Mouse (Mus musculus): Measurements from ENCODE around the gene Shkbp1. TPM values are rescaled to one million over a fixed set of nuclear protein-coding genes. Genes with fewer than 3 reads are reported as not detected.
A peak's percentile ranks its signal among the peaks of the same experiment; 100 is the strongest.

Shkbp1 gene
- polyA plus RNA-seq, 1 experiment from 2014 or later = 26.5 TPM

- Histone ChIP-seq H3K9me3 (ENCODE audit: control insufficient read depth, low read length) (no peaks in the 10 kb centered on the region), H3K4me1 (ENCODE audit: control insufficient read depth, insufficient read depth, low read length) (peaks cover 11% of the 10 kb centered on the region), H3K36me3 (ENCODE audit: control insufficient read depth, insufficient read depth, low read length) (0 out of 2 replicates have a peak, but pooled peaks cover 3% of the 10 kb centered on the region), H3K27me3 (replicated peaks; ENCODE audit: control insufficient read depth, insufficient read depth, low read length) (peaks cover 3% of the 10 kb centered on the region; the same call in 1 of the 2 replicates), H3K9ac (ENCODE audit: low read depth, low read length) (no peak overlapping the region), H3K4me2 (ENCODE audit: low read depth, low read length) (no peak overlapping the region), H3K27ac (replicated peaks; ENCODE audit: low read depth, low read length) (no peak overlapping the region), H3K4me3 (ENCODE audit: low read depth, low read length) (no peak overlapping the region)
- DNase-seq (ENCODE audit: low spot score) (no peak), ATAC-seq (ENCODE audit: low read depth) (no peak)
- WGBS = 77% methylated on average over 24 of the region's 24 CpGs
These were observed 49.4 kb downstream of the Shkbp1 start for GRCm38 (mm10) chr7:27306161-27307160.

- Histone ChIP-seq H3K4me2 (ENCODE audit: low read depth, low read length) (no peak overlapping the region), H3K9ac (ENCODE audit: low read depth, low read length) (no peak overlapping the region), H3K27ac (replicated peaks; ENCODE audit: low read depth, low read length) (no peak overlapping the region), H3K4me1 (ENCODE audit: control insufficient read depth, insufficient read depth, low read length) (peaks cover 7% of the 10 kb centered on the region), H3K27me3 (replicated peaks; ENCODE audit: control insufficient read depth, insufficient read depth, low read length) (peaks cover 3% of the 10 kb centered on the region; the same call in 1 of the 2 replicates), H3K9me3 (ENCODE audit: control insufficient read depth, low read length) (no peaks in the 10 kb centered on the region), H3K4me3 (ENCODE audit: low read depth, low read length) (no peak overlapping the region), H3K36me3 (ENCODE audit: control insufficient read depth, insufficient read depth, low read length) (0 out of 2 replicates have a peak, but pooled peaks cover 3% of the 10 kb centered on the region)
- 87% methylated on average over 17 of the region's 17 CpGs for WGBS
- DNase-seq (ENCODE audit: low spot score) = no peak
- no peak for ATAC-seq (ENCODE audit: low read depth)
These were observed 50.6 kb downstream of the Shkbp1 start for GRCm38 (mm10) chr7:27305091-27305730.

GRCm38 (mm10) chr7:27302172-27302571 is 53.6 kb downstream of the Shkbp1 start:
- ATAC-seq (ENCODE audit: low read depth) = peak; percentile 9; the same call in 1 of the 2 replicates
- H3K4me1 ChIP-seq (ENCODE audit: control insufficient read depth, insufficient read depth, low read length) = peaks cover 3% of the 10 kb centered on the region; the same call in 1 of the 2 replicates
- 0 out of 2 replicates have a peak, but pooled peaks cover 3% of the 10 kb centered on the region for H3K36me3 ChIP-seq (ENCODE audit: control insufficient read depth, insufficient read depth, low read length)
- no peaks in the 10 kb centered on the region for H3K9me3 ChIP-seq (ENCODE audit: control insufficient read depth, low read length)
- 12% methylated on average over 11 of the region's 11 CpGs for WGBS
- H3K27me3 ChIP-seq (replicated peaks; ENCODE audit: control insufficient read depth, insufficient read depth, low read length) = 0 out of 2 replicates have a peak, but pooled peaks cover 3% of the 10 kb centered on the region
- H3K4me2 ChIP-seq (ENCODE audit: low read depth, low read length) = no peak overlapping the region
- no peak overlapping the region for H3K4me3 ChIP-seq (ENCODE audit: low read depth, low read length)
- no peak overlapping the region for H3K27ac ChIP-seq (replicated peaks; ENCODE audit: low read depth, low read length)
- H3K9ac ChIP-seq (ENCODE audit: low read depth, low read length) = no peak overlapping the region
- peak; percentile 66 for DNase-seq (ENCODE audit: low spot score)

- H3K27ac ChIP-seq (replicated peaks; ENCODE audit: low read depth, low read length) = no peak overlapping the region
- H3K4me2 ChIP-seq (ENCODE audit: low read depth, low read length) = no peak overlapping the region
- H3K9me3 ChIP-seq (ENCODE audit: control insufficient read depth, low read length) = no peaks in the 10 kb centered on the region
- no peak overlapping the region for H3K4me3 ChIP-seq (ENCODE audit: low read depth, low read length)
- H3K36me3 ChIP-seq (ENCODE audit: control insufficient read depth, insufficient read depth, low read length) = no peaks in the 10 kb centered on the region
- no peak for DNase-seq (ENCODE audit: low spot score)
- H3K4me1 ChIP-seq (ENCODE audit: control insufficient read depth, insufficient read depth, low read length) = peaks cover 3% of the 10 kb centered on the region; the same call in 1 of the 2 replicates
- 0 out of 2 replicates have a peak, but pooled peaks cover 3% of the 10 kb centered on the region for H3K27me3 ChIP-seq (replicated peaks; ENCODE audit: control insufficient read depth, insufficient read depth, low read length)
- 78% methylated on average over 5 of the region's 5 CpGs for WGBS
- ATAC-seq (ENCODE audit: low read depth) = no peak
- no peak overlapping the region for H3K9ac ChIP-seq (ENCODE audit: low read depth, low read length)
These were observed 55.0 kb downstream of the Shkbp1 start for GRCm38 (mm10) chr7:27300801-27301200.

DNA sequence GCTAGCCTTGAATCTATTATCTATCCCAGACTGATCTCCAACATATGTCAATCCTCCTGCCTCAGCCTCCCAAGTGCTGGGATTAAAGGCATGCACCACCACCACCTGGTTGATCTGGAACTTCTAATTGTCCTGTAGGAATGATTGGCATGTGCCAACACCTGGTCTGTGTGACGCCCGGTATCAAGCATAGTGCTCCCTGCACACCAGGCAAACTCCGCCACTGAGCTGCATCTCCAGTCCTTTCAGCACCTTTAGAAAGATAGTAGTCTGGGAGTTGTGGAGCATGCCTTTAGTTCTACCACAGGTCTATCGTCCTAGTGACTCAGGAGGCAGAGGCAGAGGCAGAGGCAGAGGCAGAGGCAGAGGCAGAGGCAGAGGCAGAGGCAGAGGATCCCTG is 55.5 kb downstream of the Shkbp1 start:
- no peak overlapping the region for H3K4me3 ChIP-seq (ENCODE audit: low read depth, low read length)
- 0 out of 2 replicates have a peak, but pooled peaks cover 3% of the 10 kb centered on the region for H3K27me3 ChIP-seq (replicated peaks; ENCODE audit: control insufficient read depth, insufficient read depth, low read length)
- ATAC-seq (ENCODE audit: low read depth) (no peak), DNase-seq (ENCODE audit: low spot score) (no peak)
- H3K4me1 ChIP-seq (ENCODE audit: control insufficient read depth, insufficient read depth, low read length) = peaks cover 3% of the 10 kb centered on the region; the same call in 1 of the 2 replicates
- no peaks in the 10 kb centered on the region for H3K9me3 ChIP-seq (ENCODE audit: control insufficient read depth, low read length)
- H3K9ac ChIP-seq (ENCODE audit: low read depth, low read length) = no peak overlapping the region
- 82% methylated on average over 4 of the region's 4 CpGs for WGBS
- no peak overlapping the region for H3K27ac ChIP-seq (replicated peaks; ENCODE audit: low read depth, low read length)
- no peaks in the 10 kb centered on the region for H3K36me3 ChIP-seq (ENCODE audit: control insufficient read depth, insufficient read depth, low read length)
- no peak overlapping the region for H3K4me2 ChIP-seq (ENCODE audit: low read depth, low read length)

- peaks cover 3% of the 10 kb centered on the region; the same call in 1 of the 2 replicates for H3K4me1 ChIP-seq (ENCODE audit: control insufficient read depth, insufficient read depth, low read length)
- DNase-seq (ENCODE audit: low spot score) (no peak), ATAC-seq (ENCODE audit: low read depth) (no peak)
- no peaks in the 10 kb centered on the region for H3K9me3 ChIP-seq (ENCODE audit: control insufficient read depth, low read length)
- H3K9ac ChIP-seq (ENCODE audit: low read depth, low read length) = no peak overlapping the region
- H3K27me3 ChIP-seq (replicated peaks; ENCODE audit: control insufficient read depth, insufficient read depth, low read length) = 0 out of 2 replicates have a peak, but pooled peaks cover 3% of the 10 kb centered on the region
- no peak overlapping the region for H3K27ac ChIP-seq (replicated peaks; ENCODE audit: low read depth, low read length)
- no peak overlapping the region for H3K4me3 ChIP-seq (ENCODE audit: low read depth, low read length)
- 81% methylated on average over 6 of the region's 6 CpGs for WGBS
- H3K4me2 ChIP-seq (ENCODE audit: low read depth, low read length) = no peak overlapping the region
- H3K36me3 ChIP-seq (ENCODE audit: control insufficient read depth, insufficient read depth, low read length) = no peaks in the 10 kb centered on the region
These were observed 57.0 kb downstream of the Shkbp1 start for GRCm38 (mm10) chr7:27298816-27299215.

DNA sequence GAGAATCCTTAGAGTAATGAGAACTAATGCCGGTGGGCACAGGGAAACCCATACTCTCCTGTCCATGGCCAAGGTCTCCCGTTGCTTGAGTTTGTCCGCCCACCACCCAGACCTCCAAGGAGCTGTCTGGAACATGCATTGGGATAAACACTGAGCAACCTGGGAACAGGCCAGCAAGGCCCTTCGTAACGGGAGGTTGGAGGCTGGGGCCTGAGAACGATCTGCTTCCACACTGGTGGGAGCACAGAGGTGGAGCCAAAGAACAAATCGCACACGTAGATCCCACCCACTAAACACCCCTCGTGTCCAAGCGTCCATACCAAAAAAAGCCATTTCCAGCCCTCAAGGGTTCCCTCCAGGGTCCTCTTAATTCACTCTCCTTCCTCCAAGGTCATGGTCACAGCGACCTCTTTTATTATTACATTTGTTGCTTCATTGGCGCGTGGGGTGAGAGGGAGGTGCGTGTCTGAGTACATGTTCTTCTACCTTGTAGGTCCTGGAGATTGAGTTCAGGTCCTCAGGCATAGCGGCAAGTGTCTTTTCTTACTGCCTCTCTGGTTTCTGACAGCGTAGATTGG is 57.7 kb downstream of the Shkbp1 start:
- Histone ChIP-seq H3K4me2 (ENCODE audit: low read depth, low read length) (no peak overlapping the region), H3K36me3 (ENCODE audit: control insufficient read depth, insufficient read depth, low read length) (no peaks in the 10 kb centered on the region), H3K4me3 (ENCODE audit: low read depth, low read length) (no peak overlapping the region), H3K4me1 (ENCODE audit: control insufficient read depth, insufficient read depth, low read length) (peaks cover 3% of the 10 kb centered on the region; the same call in 1 of the 2 replicates), H3K9me3 (ENCODE audit: control insufficient read depth, low read length) (no peaks in the 10 kb centered on the region), H3K27me3 (replicated peaks; ENCODE audit: control insufficient read depth, insufficient read depth, low read length) (0 out of 2 replicates have a peak, but pooled peaks cover 3% of the 10 kb centered on the region), H3K27ac (replicated peaks; ENCODE audit: low read depth, low read length) (no peak overlapping the region), H3K9ac (ENCODE audit: low read depth, low read length) (no peak overlapping the region)
- ATAC-seq (ENCODE audit: low read depth) (no peak), DNase-seq (ENCODE audit: low spot score) (no peak)
- 75% methylated on average over 16 of the region's 16 CpGs for WGBS

DNA sequence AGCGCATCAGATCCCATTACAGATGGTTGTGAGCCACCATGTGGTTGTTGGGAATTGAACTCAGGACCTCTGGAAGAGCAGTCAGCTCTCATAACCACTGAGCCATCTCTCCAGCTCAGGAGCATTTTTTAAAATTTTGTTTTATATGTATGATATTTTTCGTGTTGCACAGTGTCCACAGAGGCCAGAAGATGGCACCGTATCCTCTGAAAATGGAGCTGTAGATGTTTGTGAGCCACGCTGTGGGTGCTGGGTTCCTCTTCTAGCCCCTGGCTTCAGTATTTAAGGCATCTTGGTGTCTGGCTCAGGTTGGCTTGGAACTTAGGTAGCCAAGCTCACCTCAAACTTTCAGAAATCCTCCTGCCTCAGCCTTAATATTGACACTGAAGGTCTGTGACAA is 59.3 kb downstream of the Shkbp1 start:
- Histone ChIP-seq H3K36me3 (ENCODE audit: control insufficient read depth, insufficient read depth, low read length) (no peaks in the 10 kb centered on the region), H3K27me3 (replicated peaks; ENCODE audit: control insufficient read depth, insufficient read depth, low read length) (no peaks in the 10 kb centered on the region), H3K27ac (replicated peaks; ENCODE audit: low read depth, low read length) (no peak overlapping the region), H3K9ac (ENCODE audit: low read depth, low read length) (no peak overlapping the region), H3K4me2 (ENCODE audit: low read depth, low read length) (no peak overlapping the region), H3K4me3 (ENCODE audit: low read depth, low read length) (no peak overlapping the region), H3K9me3 (ENCODE audit: control insufficient read depth, low read length) (no peaks in the 10 kb centered on the region), H3K4me1 (ENCODE audit: control insufficient read depth, insufficient read depth, low read length) (peaks cover 5% of the 10 kb centered on the region; the same call in 1 of the 2 replicates)
- WGBS = 93% methylated on average over 4 of the region's 4 CpGs
- no peak for ATAC-seq (ENCODE audit: low read depth)
- DNase-seq (ENCODE audit: low spot score) = no peak

Measured in embryonic facial prominence, embryonic 14.5 days (tissue).